Mouse (Mus musculus): ENCODE measurements around the gene Cpt1b. TPM values are rescaled to one million over a fixed set of nuclear protein-coding genes. Genes with fewer than 3 reads are reported as not detected.

Gene Cpt1b
- polyA plus RNA-seq (2014; fragmentation: Illumina TruSeq; extraction: RNeasy Lipid Tissue Mini Kit (QIAGEN cat#74804); ENCODE audit: low replicate concordance): 0.52 TPM

GRCm38 (mm10) chr15:89425711-89426121 lies at the start of gene Cpt1b:
Gene Cpt1b (minus strand): TSS chr15:89425863.

GRCm38 (mm10) chr15:89453865-89454478 lies 28.3 kb upstream of the Cpt1b start, which contains the start of gene Mapk8ip2:
Gene Mapk8ip2 (plus strand): TSS chr15:89453913.

GRCm38 (mm10) chr15:89429352-89430221 lies 3.9 kb upstream of the Cpt1b start, which contains the start of the genes C730034F03Rik, Gm44502 and Chkb:
Gene C730034F03Rik (plus strand): TSS chr15:89429589.
Gene Gm44502 (minus strand): TSS chr15:89429696.
Gene Chkb (minus strand): TSS chr15:89429908.

GRCm38 (mm10) chr15:89410118-89410517 lies 15.5 kb downstream of the Cpt1b start, which contains the start of gene Syce3:
Gene Syce3 (minus strand): TSS chr15:89410503.

GRCm38 (mm10) chr15:89384617-89385016 lies 41.0 kb downstream of the Cpt1b start, which contains the start of gene Klhdc7b:
Gene Klhdc7b (plus strand): TSS chr15:89384917.

GRCm38 (mm10) chr15:89378831-89379401 lies 46.7 kb downstream of the Cpt1b start, which contains the start of gene Odf3b:
Gene Odf3b (minus strand): TSS chr15:89379282.

GRCm38 (mm10) chr15:89376957-89377356 lies 48.7 kb downstream of the Cpt1b start, which contains the start of gene Tymp:
Gene Tymp (minus strand): TSS chr15:89377039.

GRCm38 (mm10) chr15:89373762-89374248 lies 51.9 kb downstream of the Cpt1b start, which contains the start of gene Sco2:
Gene Sco2 (minus strand): TSS chr15:89373846.

Other genes starting within 250 kb of the Cpt1b start
- 3.4 TPM for gene Plxnb2, start 245.1 kb downstream of the Cpt1b start, polyA plus RNA-seq (2014; fragmentation: Illumina TruSeq; extraction: RNeasy Lipid Tissue Mini Kit (QIAGEN cat#74804); ENCODE audit: low replicate concordance)
- gene Dennd6b, start 229.4 kb downstream of the Cpt1b start, polyA plus RNA-seq (2014; fragmentation: Illumina TruSeq; extraction: RNeasy Lipid Tissue Mini Kit (QIAGEN cat#74804); ENCODE audit: low replicate concordance): 0.11 TPM
- 6.9 TPM for gene Ppp6r2, start 214.3 kb downstream of the Cpt1b start, polyA plus RNA-seq (2014; fragmentation: Illumina TruSeq; extraction: RNeasy Lipid Tissue Mini Kit (QIAGEN cat#74804); ENCODE audit: low replicate concordance)
- 1.7 TPM for gene Sbf1, start 110.6 kb downstream of the Cpt1b start, polyA plus RNA-seq (2014; fragmentation: Illumina TruSeq; extraction: RNeasy Lipid Tissue Mini Kit (QIAGEN cat#74804); ENCODE audit: low replicate concordance)
- not detected for gene Adm2, start 103.1 kb downstream of the Cpt1b start, polyA plus RNA-seq (2014; fragmentation: Illumina TruSeq; extraction: RNeasy Lipid Tissue Mini Kit (QIAGEN cat#74804); ENCODE audit: low replicate concordance)
- gene Miox, start 91.5 kb downstream of the Cpt1b start, polyA plus RNA-seq (2014; fragmentation: Illumina TruSeq; extraction: RNeasy Lipid Tissue Mini Kit (QIAGEN cat#74804); ENCODE audit: low replicate concordance): not detected
- not detected for gene Lmf2, start 70.2 kb downstream of the Cpt1b start, polyA plus RNA-seq (2014; fragmentation: Illumina TruSeq; extraction: RNeasy Lipid Tissue Mini Kit (QIAGEN cat#74804); ENCODE audit: low replicate concordance)
- gene Ncaph2, start 70.1 kb downstream of the Cpt1b start, polyA plus RNA-seq (2014; fragmentation: Illumina TruSeq; extraction: RNeasy Lipid Tissue Mini Kit (QIAGEN cat#74804); ENCODE audit: low replicate concordance): 4.1 TPM
- 0.37 TPM for gene Sco2, start 52.0 kb downstream of the Cpt1b start, polyA plus RNA-seq (2014; fragmentation: Illumina TruSeq; extraction: RNeasy Lipid Tissue Mini Kit (QIAGEN cat#74804); ENCODE audit: low replicate concordance)
- not detected for gene Tymp, start 48.8 kb downstream of the Cpt1b start, polyA plus RNA-seq (2014; fragmentation: Illumina TruSeq; extraction: RNeasy Lipid Tissue Mini Kit (QIAGEN cat#74804); ENCODE audit: low replicate concordance)
- not detected for gene Odf3b, start 46.6 kb downstream of the Cpt1b start, polyA plus RNA-seq (2014; fragmentation: Illumina TruSeq; extraction: RNeasy Lipid Tissue Mini Kit (QIAGEN cat#74804); ENCODE audit: low replicate concordance)
- not detected for gene Klhdc7b, start 40.9 kb downstream of the Cpt1b start, polyA plus RNA-seq (2014; fragmentation: Illumina TruSeq; extraction: RNeasy Lipid Tissue Mini Kit (QIAGEN cat#74804); ENCODE audit: low replicate concordance)
- gene Syce3, start 15.4 kb downstream of the Cpt1b start, polyA plus RNA-seq (2014; fragmentation: Illumina TruSeq; extraction: RNeasy Lipid Tissue Mini Kit (QIAGEN cat#74804); ENCODE audit: low replicate concordance): not detected
- gene C730034F03Rik, start 3.7 kb upstream of the Cpt1b start, polyA plus RNA-seq (2014; fragmentation: Illumina TruSeq; extraction: RNeasy Lipid Tissue Mini Kit (QIAGEN cat#74804); ENCODE audit: low replicate concordance): 3.6 TPM
- gene Gm44502, start 3.8 kb upstream of the Cpt1b start, polyA plus RNA-seq (2014; fragmentation: Illumina TruSeq; extraction: RNeasy Lipid Tissue Mini Kit (QIAGEN cat#74804); ENCODE audit: low replicate concordance): not detected
- 125 TPM for gene Chkb, start 4.0 kb upstream of the Cpt1b start, polyA plus RNA-seq (2014; fragmentation: Illumina TruSeq; extraction: RNeasy Lipid Tissue Mini Kit (QIAGEN cat#74804); ENCODE audit: low replicate concordance)
- gene Mapk8ip2, start 28.1 kb upstream of the Cpt1b start, polyA plus RNA-seq (2014; fragmentation: Illumina TruSeq; extraction: RNeasy Lipid Tissue Mini Kit (QIAGEN cat#74804); ENCODE audit: low replicate concordance): 0.30 TPM
- 2.8 TPM for gene Arsa, start 51.6 kb upstream of the Cpt1b start, polyA plus RNA-seq (2014; fragmentation: Illumina TruSeq; extraction: RNeasy Lipid Tissue Mini Kit (QIAGEN cat#74804); ENCODE audit: low replicate concordance)
- gene Shank3, start 73.8 kb upstream of the Cpt1b start, polyA plus RNA-seq (2014; fragmentation: Illumina TruSeq; extraction: RNeasy Lipid Tissue Mini Kit (QIAGEN cat#74804); ENCODE audit: low replicate concordance): 0.71 TPM
- not detected for gene Acr, start 142.5 kb upstream of the Cpt1b start, polyA plus RNA-seq (2014; fragmentation: Illumina TruSeq; extraction: RNeasy Lipid Tissue Mini Kit (QIAGEN cat#74804); ENCODE audit: low replicate concordance)
- gene Rabl2, start 166.1 kb upstream of the Cpt1b start, polyA plus RNA-seq (2014; fragmentation: Illumina TruSeq; extraction: RNeasy Lipid Tissue Mini Kit (QIAGEN cat#74804); ENCODE audit: low replicate concordance): 1.2 TPM